Mouse (Mus musculus) erythroblast, embryonic 14.5 days (primary cell): ENCODE measurements around the gene Cadm1.

Source experiments
- GATA1 ChIP-seq: IDR thresholded peaks from 2 replicates; pipeline ENCODE4 v1.6.1; 2012; ENCODE audit warnings: low read length, inconsistent platforms, mixed read lengths
- TAL1 ChIP-seq: IDR thresholded peaks from 3 replicates; pipeline ENCODE4 v1.6.1; 2012; ENCODE audit warnings: low read length, inconsistent platforms, mixed read lengths

GRCm38 (mm10) chr9:47727611-47728010, 197.6 kb downstream of the Cadm1 start:
- TF ChIP-seq GATA1 (no peak), TAL1 (no peak)
